Mouse (Mus musculus): ENCODE results near the gene Tkt.

Gene Tkt

DNA sequence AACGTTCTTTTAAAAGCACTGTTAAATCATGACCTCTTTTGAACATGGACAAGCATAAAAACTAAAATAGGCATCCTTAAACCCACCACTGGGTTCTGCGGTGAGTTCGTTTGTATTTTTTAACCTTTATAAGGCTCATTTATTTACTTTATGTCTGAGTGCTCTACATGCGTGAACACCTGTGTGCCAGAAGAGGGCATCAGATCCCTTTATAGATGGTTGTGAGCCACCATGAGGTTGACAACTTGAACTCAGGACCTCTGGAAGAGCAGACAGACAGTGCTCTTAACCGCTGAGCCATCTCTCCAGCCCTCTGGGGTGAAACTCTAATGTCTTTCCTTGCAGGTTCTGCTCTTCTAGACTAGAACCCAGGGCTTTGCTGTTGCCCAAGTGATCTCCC, 37.2 kb downstream of the Tkt start:
- in situ Hi-C loops (cut with MboI, MseI) = no loop called here

DNA sequence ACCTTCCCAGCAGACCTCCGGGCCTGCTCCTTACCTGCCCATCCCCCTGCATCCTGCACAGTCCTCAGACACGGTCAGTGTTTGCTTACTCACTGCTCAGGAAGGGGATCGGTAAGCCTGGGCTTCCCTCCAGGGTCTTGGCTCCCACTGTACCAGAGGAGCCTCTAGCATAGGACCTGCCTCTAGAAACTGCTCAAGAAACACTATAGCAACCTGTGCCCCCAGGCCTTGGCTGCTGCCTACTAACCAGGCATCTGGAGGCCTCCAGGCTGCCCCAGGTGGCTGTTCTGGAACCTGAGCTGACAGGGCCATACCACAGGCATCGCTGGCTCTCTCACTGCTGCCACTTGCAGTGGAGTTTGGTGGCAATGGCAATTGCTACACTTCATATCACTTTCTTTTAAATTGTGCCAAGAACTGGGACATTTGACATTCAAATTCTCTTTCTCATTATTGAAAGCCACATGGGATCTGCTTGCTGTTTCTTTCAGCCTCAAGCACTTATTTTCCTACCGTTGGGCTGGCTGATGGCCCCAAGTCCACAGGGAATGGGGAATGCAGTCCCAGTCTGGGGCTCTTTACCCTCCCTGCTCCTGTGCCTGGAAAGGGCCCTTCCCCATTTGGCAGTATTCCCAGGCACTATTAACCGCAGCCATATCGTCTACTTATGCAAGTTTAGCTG, 38.8 kb downstream of the Tkt start:
- in situ Hi-C loops (cut with MboI, MseI) = no loop called here

DNA sequence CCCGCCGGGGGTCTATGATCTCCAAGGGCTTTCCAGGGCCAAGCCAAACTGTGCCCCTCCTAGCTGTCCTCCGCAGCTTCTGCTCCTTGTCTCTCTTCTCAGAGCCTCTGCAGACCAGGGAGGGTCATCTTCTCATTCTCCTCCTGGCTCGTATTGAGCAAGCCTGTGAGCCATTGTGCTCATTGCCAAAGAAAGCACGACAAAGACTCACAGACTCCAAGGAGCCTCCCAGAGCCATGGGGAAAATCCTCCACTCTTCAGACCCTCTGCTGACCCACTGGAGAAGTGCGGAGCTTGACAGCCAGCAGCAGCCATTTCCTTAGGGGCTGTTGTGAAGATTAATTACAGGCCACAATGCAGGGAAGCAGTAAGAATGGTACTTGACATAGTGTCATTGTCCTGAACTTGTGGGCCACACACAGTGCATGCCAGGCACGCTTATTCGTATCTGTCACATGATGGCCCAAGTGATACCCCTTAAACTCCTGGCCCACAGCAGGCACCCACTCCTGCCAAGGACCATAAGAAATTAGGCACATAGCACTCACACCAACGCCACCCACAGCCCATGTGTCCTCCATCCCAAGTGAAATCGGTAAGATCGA, 42.0 kb downstream of the Tkt start:
- in situ Hi-C loops (cut with MboI, MseI) = no loop called here

DNA sequence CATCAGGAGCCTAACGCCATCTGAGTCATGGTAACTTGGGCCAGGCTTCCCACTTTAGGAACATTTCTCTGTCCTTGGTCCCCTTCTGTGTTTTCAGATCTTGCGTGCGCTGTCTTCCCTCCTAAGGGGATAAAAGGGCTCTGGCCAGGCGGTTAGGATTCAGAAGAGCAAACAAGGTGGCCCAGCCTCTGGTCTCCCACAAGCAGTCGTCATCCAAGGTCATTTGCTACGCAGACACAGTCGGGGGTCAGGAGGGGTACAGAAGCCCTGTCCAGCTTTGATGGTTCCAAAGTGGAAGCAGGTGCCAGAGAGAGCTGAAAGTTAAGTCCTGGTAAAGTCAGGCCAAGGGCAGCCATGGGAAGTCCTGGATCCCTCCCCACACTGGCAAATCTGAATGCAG, 42.8 kb downstream of the Tkt start:
- in situ Hi-C loops (cut with MboI, MseI) = no loop called here

DNA sequence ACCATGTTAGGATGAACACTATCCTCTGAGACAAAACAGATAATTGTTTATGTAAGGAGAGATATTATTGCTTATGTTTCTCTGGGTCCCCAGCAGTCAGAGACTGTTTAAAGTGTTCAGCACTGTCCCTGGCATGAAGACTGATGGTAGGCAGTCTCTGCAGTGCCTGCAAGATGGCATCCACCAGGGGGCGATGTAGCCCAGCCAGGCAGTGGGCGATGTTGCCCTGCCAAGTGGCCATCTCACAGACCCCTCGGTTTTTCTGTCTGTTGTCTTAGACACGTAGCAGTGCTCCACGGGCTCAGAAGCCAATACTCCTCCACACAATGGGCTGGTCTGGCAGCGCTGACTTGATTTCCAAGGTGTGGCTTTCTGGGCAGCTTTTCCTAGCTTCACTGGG, 43.3 kb downstream of the Tkt start:
- in situ Hi-C loops (cut with MboI, MseI) = no loop called here

DNA sequence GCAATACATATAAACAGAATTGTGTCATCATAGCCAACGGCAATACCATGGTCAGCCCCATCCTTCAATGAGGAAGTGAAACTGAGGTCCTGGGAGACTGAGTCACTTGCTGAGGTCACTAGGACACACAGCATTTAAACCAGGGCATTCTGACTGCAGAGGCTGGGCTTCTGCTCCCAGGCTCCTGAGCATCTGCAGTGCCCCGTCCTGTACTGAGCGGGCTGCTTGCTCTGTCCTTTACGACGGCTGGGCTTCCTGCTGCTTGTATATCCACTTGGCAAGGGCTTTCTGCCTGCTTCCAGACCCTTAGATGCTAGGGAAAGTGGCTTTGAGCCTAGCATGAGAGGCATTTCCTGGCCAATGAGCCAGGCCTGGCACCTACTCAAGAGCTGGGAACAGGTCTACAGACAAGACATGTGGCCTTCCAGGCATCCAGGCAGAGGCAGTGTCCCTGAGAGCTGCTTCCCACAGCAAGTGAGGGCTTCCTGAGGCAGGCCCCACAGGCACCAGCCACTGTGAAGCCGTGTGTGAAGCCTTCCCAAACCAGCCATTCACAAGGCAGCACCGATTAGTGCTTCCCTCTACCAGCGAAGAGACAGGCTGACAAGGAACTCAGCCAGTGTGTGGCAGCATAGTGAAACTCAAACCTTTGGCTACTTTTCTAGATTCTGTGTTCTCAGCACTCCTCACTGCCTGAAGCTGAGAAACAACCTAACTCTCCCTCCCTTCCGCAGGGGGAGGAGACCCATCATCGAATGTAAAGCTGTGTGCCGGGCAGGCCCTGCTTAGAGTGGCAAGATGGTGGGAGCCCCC, 45.3 kb downstream of the Tkt start:
- in situ Hi-C loops (cut with MboI, MseI) = no loop called here

DNA sequence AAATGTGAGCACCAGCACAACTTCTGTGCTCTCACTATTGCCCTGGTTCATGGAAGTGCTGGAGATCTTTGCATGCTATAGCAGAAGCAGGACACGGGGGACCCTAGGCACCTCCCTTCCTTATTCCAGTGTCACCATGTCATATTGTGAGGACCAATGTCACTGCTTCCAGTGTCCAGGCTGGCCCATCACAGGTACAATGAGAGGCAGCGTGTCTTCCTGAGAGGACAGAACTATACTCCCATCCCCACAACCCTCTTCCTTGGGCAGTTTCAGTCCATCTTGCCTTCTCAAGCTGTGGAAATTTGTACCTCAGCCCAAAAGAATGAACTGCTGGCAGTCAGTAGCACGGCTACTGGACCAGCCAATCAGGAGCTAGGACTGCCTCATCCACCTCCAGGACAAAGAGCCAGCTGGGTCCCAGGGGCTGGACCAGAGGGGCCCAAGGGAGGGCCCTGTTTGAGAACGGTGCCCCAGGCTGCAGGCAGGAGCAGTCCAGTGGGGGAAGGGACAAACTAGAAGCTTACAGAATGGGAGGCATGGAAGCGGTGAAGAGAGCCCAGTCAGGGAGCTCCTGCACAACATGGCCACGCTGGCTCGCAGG, 46.0 kb downstream of the Tkt start:
- in situ Hi-C loops (cut with MboI, MseI) = no loop called here

DNA sequence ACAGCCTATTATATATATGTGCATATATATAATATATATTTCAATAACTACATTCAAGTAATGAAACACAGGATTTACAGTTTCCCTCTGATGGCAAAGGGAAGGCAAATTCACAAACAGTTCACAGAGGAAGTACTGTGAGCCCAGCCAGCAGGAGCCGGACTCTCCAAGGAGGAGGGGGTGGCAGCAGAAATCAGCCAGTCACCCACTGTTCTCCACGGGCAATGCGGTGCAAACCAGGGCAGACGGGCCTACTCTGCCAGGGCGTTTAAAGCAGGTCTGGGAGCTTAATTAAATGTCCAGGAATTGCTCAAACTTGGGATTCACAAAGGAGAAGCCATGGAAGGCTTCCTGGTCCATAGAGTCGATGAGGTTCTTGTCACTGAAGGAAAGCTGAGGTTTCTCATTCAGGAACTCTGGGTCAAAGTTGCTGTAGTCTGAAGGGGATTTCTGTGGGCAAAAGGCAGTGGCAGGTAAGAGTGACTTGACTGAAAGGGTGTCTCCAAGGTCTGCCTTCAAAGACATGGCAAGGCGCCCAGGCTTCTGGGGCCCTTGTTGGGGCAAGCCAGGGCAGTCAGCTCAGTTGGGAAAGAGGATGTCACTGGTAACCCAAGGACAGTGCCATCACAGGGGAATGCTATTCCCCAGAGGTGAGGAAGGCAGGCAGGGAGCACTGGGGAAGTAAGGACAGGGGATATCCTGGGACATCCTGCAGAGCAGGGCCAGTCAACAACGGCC, 47.6 kb downstream of the Tkt start:
- in situ Hi-C loops (cut with MboI, MseI) = loop anchor here (5.0 kb wide), 1 partner anchor 77 kb away; no protein-coding TSS in a partner anchor

DNA sequence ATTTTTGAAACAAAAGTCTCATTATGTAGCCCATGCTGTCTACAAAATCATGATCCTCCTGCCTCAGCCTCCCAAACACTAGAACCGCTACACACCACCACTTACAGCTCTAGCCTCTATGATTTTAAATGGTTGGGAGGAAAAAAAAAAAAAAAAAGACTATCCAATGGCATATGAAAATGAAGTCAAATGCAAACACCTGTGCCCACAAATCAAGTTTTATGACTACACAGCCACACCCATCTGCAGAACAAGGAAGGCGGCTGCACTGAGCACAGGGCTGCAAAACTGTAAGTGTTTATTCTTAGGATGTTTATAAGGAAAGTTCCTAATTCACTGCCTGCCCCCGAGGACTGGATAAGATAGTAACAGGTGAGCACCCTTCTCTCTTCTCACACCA, 48.2 kb downstream of the Tkt start:
- in situ Hi-C loops (cut with MboI, MseI) = loop anchor here (5.0 kb wide), 1 partner anchor 76 kb away; no protein-coding TSS in a partner anchor

DNA sequence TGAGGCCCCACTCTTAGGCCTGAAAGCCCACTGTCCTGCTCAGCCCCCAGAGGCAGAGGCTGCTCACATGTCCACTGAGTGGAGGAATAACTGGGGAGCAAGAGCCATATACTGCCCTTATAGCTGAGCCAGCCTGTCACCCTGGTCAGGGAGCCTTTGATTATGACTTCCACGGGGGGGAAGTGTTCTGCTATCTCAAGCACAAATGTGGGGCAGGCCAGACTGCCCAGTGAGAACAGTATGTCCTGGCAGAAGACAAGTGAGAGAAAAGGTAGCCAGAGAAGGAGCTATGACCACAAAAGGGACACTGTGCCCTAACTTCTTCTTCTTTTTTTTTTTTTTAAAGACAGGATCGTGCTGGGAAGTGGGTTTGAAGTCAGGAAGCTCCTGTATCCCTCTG, 49.0 kb downstream of the Tkt start:
- in situ Hi-C loops (cut with MboI, MseI) = loop anchor here (5.0 kb wide), 1 partner anchor 75 kb away; no protein-coding TSS in a partner anchor

DNA sequence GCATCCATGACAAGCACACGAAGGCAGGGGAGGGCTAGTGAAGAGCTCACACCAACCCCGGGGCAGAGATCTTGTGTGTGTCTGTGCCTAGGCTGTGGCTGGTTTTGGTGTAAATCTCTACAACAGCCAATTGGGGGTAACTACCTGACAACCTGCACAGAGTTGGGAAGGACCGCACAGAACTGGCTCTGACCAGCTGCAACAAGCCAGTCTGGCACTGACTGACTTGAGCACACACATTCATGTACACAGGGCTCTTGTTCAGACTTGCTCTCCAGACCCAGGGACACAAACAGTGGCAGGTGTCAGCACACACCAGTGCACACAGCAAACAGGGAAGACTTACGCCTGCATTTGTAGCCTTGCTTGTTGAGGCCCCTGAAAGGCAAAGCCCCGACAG, 58.7 kb downstream of the Tkt start:
- in situ Hi-C loops (cut with MboI, MseI) = no loop called here

DNA sequence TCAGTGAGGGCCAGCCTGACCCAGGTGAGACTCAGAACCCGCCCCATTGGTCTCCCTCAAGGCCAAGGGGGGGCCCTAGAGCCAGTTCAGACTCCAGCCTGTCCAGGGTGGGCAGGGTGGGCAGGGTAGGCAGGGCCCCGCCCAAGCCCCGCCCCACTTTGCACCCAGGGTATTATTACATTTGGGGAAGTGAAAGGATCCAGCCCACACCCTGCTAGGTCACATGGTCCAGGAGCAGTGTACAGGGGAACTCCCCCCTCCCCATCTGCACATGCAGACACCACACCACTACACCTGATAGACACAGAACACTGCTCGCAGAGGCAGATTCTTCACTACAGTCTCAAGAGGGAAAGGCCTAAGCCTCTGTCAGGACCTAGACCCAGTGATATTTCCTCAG, 59.5 kb downstream of the Tkt start:
- in situ Hi-C loops (cut with MboI, MseI) = no loop called here

DNA sequence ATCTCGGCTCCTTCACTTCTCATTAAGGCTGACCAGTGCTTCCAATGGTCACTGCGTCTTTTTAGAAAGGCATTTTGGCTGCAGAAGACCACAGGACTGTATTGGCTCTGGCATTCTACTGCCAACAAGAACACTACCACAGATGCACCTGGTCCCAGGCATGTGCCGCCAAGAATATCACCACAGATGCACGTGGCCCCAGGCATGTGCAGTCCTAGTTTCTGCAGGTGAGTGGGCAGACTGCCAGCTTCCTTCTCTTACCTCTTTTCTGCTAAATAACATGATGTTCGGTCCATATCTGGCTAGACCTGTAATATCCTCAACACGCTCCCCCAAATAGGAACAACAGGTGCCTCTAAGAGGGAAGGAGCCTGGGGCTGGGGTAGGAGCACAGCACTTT, 60.0 kb downstream of the Tkt start:
- in situ Hi-C loops (cut with MboI, MseI) = no loop called here

DNA sequence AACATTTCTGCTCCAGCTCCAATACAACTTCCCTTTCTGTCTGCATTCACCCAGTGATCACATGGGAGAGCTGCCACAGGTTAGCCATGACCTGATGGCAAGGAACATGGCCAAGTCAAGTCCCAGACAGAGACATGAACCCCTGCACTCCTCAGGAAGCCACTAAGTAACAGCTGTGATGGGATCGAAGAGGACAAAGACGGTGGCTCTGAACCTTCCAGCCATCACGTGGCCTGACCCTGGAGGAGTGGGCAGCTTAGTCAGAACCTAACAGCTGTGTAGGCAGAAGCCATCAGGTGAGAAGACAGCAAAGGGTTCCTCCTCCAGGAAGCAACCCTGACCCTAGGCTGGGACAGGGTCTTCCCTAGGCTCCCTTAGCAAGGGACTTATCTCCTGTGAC, 61.3 kb downstream of the Tkt start:
- in situ Hi-C loops (cut with MboI, MseI) = no loop called here

DNA sequence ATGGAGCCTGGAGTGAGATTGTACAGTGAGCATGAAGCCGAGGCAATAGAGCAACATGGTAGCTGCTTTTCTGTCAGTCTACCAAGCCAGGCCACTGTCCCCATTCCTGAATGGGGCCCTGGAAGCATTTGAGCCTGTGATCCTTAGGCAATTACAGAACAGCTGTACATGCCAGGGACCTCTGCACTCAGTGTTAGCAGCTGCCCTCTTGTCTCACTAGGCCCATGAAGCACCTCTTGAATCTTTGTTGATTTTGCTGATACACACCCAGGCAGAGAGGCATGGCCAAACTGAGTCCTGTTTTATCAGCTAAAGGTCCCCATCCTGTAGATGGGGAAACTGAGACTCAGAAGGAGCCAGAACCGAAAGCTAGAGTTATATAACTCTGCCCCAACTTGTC, 62.1 kb downstream of the Tkt start:
- in situ Hi-C loops (cut with MboI, MseI) = no loop called here

DNA sequence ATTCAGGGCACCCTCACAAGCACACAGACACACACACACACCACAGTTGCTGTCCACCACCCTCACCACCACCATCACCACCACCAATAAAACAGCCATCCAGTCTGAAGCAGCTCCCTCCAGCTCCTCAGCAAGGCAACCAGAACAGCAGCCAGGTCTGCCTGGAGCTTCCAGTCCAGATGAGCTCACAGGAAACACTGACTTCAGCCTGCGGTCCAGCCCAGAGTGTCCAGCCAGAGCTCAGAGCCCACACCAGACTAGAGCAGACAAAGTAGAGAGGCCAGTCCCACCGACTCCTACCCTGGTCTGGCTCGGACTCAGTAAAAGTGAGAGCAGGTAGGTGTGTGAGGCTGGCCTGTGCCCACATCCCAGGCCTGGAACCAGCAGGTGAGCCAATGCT, 62.8 kb downstream of the Tkt start:
- in situ Hi-C loops (cut with MboI, MseI) = no loop called here

DNA sequence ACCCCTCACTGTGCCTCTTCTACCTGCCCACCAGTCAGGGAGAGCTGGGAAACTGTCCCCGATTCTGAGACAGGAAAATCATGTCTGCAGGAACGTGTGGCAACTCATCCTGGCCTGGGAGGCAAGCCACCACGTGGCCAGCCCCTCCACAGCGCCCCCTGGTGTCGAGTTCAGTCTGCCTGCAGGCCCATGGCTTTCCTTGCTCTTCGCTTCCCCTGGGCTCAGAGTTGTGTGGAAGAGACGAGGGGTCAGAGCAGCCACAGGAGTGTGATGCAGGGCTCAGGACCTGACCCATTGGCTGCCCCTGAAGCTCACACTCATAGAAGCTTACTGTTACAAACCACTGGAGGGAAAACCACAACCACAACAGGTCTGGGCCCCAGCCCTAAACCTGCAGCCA, 64.4 kb downstream of the Tkt start:
- in situ Hi-C loops (cut with MboI, MseI) = no loop called here

DNA sequence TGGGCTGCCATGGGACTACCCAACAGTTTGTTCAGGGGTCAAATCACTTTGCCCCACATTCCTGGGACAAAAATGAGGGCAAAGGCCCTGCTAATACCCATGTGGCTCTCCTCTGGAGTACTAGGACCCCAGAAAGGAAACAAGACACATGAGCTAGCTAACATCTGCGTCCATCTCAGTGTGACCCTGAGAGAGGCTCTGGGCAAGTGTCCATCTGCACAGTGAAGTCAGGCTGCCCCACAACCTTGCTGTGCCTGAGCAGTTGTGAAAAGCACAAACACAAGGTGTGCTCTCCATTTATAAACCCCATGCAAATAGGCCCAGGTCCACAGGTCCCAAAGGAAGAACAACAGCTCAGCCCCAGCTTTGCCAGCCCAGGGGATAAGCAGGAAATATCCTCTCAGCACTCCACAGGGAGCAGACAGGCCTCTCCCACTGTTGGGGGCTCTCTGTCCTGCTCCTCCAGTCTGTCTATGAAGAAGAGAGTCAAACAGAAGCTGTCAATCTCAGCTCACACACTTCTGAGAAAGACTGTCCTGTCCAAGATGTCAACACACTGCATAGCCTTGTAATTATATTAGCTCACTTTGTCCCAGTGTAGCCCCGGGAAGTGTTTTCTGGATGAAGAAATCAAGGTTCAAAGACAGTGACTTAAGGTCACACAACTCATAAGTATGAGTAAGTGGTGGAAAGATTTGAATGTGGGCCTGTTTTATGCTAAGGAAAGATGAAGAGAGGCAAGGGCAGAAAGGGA, 65.0 kb downstream of the Tkt start:
- in situ Hi-C loops (cut with MboI, MseI) = no loop called here

DNA sequence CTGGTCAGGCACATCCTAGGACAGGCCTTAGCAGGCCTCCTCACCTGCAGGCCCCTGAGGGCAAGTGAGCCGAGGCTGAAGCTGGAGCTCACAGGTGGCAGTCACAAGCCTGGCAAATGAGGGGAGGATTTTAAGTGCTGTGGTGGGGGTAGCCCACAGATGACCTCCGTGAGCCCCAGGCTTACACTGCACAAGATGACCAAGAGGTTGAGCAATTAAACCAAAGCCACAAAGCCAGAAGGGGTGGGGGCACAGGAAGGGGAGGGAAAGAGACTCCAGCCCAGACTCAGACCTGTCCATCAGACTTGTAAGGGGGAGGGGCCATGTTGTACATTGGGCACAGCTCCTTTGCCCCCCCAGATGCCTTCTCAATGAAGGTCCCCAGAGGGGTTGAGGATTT, 68.6 kb downstream of the Tkt start:
- in situ Hi-C loops (cut with MboI, MseI) = no loop called here

DNA sequence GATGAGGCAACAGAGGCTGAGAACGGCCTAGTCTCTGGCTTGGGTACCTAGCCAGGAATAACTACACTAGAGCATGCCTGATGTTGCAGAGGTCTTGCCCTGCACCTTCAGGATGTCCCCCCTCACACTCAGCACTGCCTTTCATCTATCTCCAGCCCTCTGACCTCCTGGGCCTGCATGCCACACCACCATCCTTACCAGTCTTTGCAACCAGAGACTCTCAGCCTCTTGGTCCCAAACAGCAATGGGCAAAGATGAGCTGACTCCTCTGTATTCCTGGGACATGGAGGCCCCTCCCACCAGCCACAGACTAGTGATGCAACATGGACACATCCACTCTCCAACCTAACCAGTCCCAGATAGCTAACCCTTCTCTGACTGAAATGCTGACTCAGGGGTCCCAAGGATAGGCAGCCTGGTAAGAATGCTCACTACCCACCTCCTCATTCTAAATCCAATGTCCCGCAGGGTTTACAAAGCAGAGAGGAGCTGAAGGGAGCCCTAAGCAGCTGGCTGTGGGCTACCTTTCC, 70.7 kb downstream of the Tkt start:
- in situ Hi-C loops (cut with MboI, MseI) = no loop called here
